Mouse (Mus musculus) lung, embryonic 14.5 days (tissue): ENCODE measurements around the gene Tmem147. TPM values are rescaled to one million over a fixed set of nuclear protein-coding genes. Genes with fewer than 3 reads are reported as not detected.
A peak's percentile ranks its signal among the peaks of the same experiment; 100 is the strongest.

ENCODE experiments used
- ATAC-seq: fragments of 200-750 bp; cut with Nextera tagmentation; 2 replicates; pipeline ENCODE4 v1.8.0; 2017; ENCODE audit warnings: mild to moderate bottlenecking, moderate TSS enrichment, moderate library complexity; ENCODE audit not compliant: insufficient read depth
- DNase-seq: peaks from one replicate; pipeline ENCODE4 v3.0.0-alpha.2; 2015
- H3K27ac ChIP-seq: fragments of 300-500 bp; sonication (generic); 2 replicates; pipeline ENCODE4 v1.5.1; 2014; ENCODE audit warnings: low read depth, mild to moderate bottlenecking, moderate library complexity
- H3K27me3 ChIP-seq: fragments of 300-500 bp; sonication (generic); 2 replicates; pipeline ENCODE4 v1.6.1; 2014; ENCODE audit warnings: low read length, control low read depth; ENCODE audit not compliant: insufficient read depth
- H3K36me3 ChIP-seq: fragments of 300-500 bp; sonication (generic); 2 replicates; pipeline ENCODE4 v1.6.1; 2014; ENCODE audit warnings: control low read depth; ENCODE audit not compliant: insufficient read depth
- H3K4me1 ChIP-seq: fragments of 300-500 bp; sonication (generic); 2 replicates; pipeline ENCODE4 v1.6.1; 2014; ENCODE audit warnings: antibody characterized with exemption, control low read depth; ENCODE audit not compliant: insufficient read depth
- H3K4me2 ChIP-seq: fragments of 300-500 bp; sonication (generic); 2 replicates; pipeline ENCODE4 v1.6.1; 2014; ENCODE audit warnings: mild to moderate bottlenecking
- H3K4me3 ChIP-seq: fragments of 300-500 bp; sonication (generic); 2 replicates; pipeline ENCODE4 v1.5.1; 2014; ENCODE audit warnings: low read depth, low read length
- H3K9ac ChIP-seq: fragments of 300-500 bp; sonication (generic); 2 replicates; pipeline ENCODE4 v1.6.1; 2014
- H3K9me3 ChIP-seq: fragments of 300-500 bp; sonication (generic); 2 replicates; pipeline ENCODE4 v1.6.1; 2016; ENCODE audit warnings: low read depth, low read length, control low read depth
- CTCF ChIP-seq: IDR thresholded peaks from 2 replicates; pipeline ENCODE4 v1.5.1; 2016; ENCODE audit warnings: antibody characterized with exemption, low read depth
- WGBS: fragments of 180-500 bp; shearing (Covaris S2); extraction: QIAGEN DNeasy Blood & Tissue Kit; methylation state at CpG from one replicate; pipeline ENCODE4 v1.1.7; 2014; 5-methylcytosine and 5-hydroxymethylcytosine counted together
- polyA plus RNA-seq: library from polyadenylated mRNA; unstranded; fragments of >200 nt; fragmentation: Nextera tagmentation; extraction: Ambion mirVana; gene quantifications from 2 replicates; pipeline ENCODE4 v1.2.1, GENCODE M21; 2014

The Tmem147 gene
- polyA plus RNA-seq, 1 experiment from 2014 or later = 179 TPM

DNA sequence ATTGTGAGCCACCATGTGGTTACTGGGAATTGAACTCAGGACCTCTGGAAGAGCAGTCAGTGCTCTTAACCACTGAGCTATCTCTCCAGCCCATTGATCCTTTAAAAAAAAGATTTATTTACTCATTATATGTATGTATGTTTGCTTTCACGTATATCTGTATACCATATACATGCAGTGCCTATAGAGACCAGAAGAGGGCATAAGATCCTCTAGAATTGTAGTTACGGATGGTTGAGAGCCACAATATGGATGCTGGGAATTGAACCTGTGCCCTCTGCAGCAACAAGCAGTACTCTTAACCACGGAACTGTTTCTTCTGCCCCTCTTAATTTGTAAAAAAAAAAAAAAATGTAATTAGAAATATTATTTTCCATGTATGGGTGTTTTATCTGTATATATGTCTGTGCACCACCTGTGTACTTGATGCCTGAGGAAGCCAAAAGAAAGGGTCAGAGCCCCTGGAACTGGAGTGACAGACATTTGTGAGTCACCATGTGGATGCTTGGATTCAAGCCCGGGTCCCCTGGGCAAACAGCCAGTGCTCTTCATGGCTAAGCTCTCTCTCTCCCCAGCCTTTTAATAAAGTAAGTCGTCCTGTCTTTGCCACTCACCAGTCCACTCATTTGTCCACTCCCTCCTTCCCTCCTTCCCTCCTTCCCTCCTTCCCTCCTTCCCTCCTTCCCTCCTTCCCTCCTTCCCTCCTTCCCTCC is 50.9 kb downstream of the Tmem147 start:
- no peaks in the 10 kb centered on the region for H3K36me3 ChIP-seq
- H3K9me3 ChIP-seq = no peaks in the 10 kb centered on the region
- no peaks in the 10 kb centered on the region for H3K4me1 ChIP-seq
- 57% methylated on average over 5 of the region's 5 CpGs for WGBS
- ATAC-seq (no peak), DNase-seq (peak; percentile 84)
- peak; percentile 31 for TF ChIP-seq CTCF
- H3K9ac ChIP-seq = no peak overlapping the region
- no peak overlapping the region for H3K4me3 ChIP-seq
- no peak overlapping the region for H3K27ac ChIP-seq
- H3K4me2 ChIP-seq = no peak overlapping the region
- H3K27me3 ChIP-seq = no peaks in the 10 kb centered on the region

Other genes starting within 250 kb of the Tmem147 start
- gene Prodh2, start 235.9 kb downstream of the Tmem147 start, polyA plus RNA-seq = not detected in 2 replicates
- 13.8 and 14.3 TPM in 2 replicates for gene Arhgap33, start 194.5 kb downstream of the Tmem147 start, polyA plus RNA-seq
- 24.9 and 26.0 TPM in 2 replicates for gene Hspb6, start 177.4 kb downstream of the Tmem147 start, polyA plus RNA-seq
- 18.3 and 18.7 TPM in 2 replicates for gene Proser3, start 177.2 kb downstream of the Tmem147 start, polyA plus RNA-seq
- 33.7 and 34.7 TPM in 2 replicates for gene Lin37, start 169.7 kb downstream of the Tmem147 start, polyA plus RNA-seq
- 101 and 120 TPM in 2 replicates for gene U2af1l4, start 166.2 kb downstream of the Tmem147 start, polyA plus RNA-seq
- 7.9 and 9.9 TPM in 2 replicates for gene Gm49396, start 166.2 kb downstream of the Tmem147 start, polyA plus RNA-seq
- 104 and 105 TPM in 2 replicates for gene Psenen, start 165.9 kb downstream of the Tmem147 start, polyA plus RNA-seq
- 3.0 and 4.1 TPM in 2 replicates for gene Igflr1, start 164.1 kb downstream of the Tmem147 start, polyA plus RNA-seq
- 11.7 and 14.8 TPM in 2 replicates for gene Kmt2b, start 140.8 kb downstream of the Tmem147 start, polyA plus RNA-seq
- gene Zbtb32, start 130.6 kb downstream of the Tmem147 start, polyA plus RNA-seq = 1.7 and 2.4 TPM in 2 replicates
- gene Upk1a, start 116.7 kb downstream of the Tmem147 start, polyA plus RNA-seq = 0.46 and 0.51 TPM in 2 replicates
- gene Cox6b1, start 103.4 kb downstream of the Tmem147 start, polyA plus RNA-seq = 855 and 914 TPM in 2 replicates
- not detected in 2 replicates for gene Etv2, start 93.7 kb downstream of the Tmem147 start, polyA plus RNA-seq
- gene Rbm42, start 79.2 kb downstream of the Tmem147 start, polyA plus RNA-seq = 115 and 117 TPM in 2 replicates
- 63.5 TPM in 2 replicates for gene Haus5, start 64.5 kb downstream of the Tmem147 start, polyA plus RNA-seq
- not detected in 2 replicates for gene Pmis2, start 57.9 kb downstream of the Tmem147 start, polyA plus RNA-seq
- 0.34 and 0.46 TPM in 2 replicates for gene 2200002J24Rik, start 30.6 kb downstream of the Tmem147 start, polyA plus RNA-seq
- gene Atp4a, start 17.3 kb downstream of the Tmem147 start, polyA plus RNA-seq = 0.23 and 0.42 TPM in 2 replicates
- 0.68 and 0.91 TPM in 2 replicates for gene Gapdhs, start 14.1 kb upstream of the Tmem147 start, polyA plus RNA-seq
- 0.34 and 1.3 TPM in 2 replicates for gene Sbsn, start 21.9 kb upstream of the Tmem147 start, polyA plus RNA-seq
- gene Dmkn, start 34.2 kb upstream of the Tmem147 start, polyA plus RNA-seq = 2.4 TPM in 2 replicates
- not detected in 2 replicates for gene Krtdap, start 58.4 kb upstream of the Tmem147 start, polyA plus RNA-seq
- gene Ffar2, start 94.2 kb upstream of the Tmem147 start, polyA plus RNA-seq = 0.20 and 0.39 TPM in 2 replicates
- not detected in 2 replicates for gene Ffar3, start 126.6 kb upstream of the Tmem147 start, polyA plus RNA-seq
- not detected in 2 replicates for gene Ffar1, start 132.0 kb upstream of the Tmem147 start, polyA plus RNA-seq
- gene Cd22, start 150.8 kb upstream of the Tmem147 start, polyA plus RNA-seq = 0.32 TPM in 1 of 2 replicates, not detected in the other
- 0.12 and 0.25 TPM in 2 replicates for gene Mag, start 185.3 kb upstream of the Tmem147 start, polyA plus RNA-seq
- not detected in 2 replicates for gene Hamp2, start 195.1 kb upstream of the Tmem147 start, polyA plus RNA-seq
- not detected in 2 replicates for gene Hamp, start 214.5 kb upstream of the Tmem147 start, polyA plus RNA-seq
- 21.8 and 23.3 TPM in 2 replicates for gene Usf2, start 227.3 kb upstream of the Tmem147 start, polyA plus RNA-seq
- 66.2 and 67.4 TPM in 2 replicates for gene Lsr, start 243.9 kb upstream of the Tmem147 start, polyA plus RNA-seq
- gene Fam187b, start 244.2 kb upstream of the Tmem147 start, polyA plus RNA-seq = 3.6 and 4.9 TPM in 2 replicates